Mouse (Mus musculus) cortical plate, adult 2 months (tissue): Measurements from ENCODE around the gene Slc16a11.

Experiments
- CTCF ChIP-seq: fragments of 200-500 bp; IDR thresholded peaks from 2 replicates; pipeline ENCODE4 v1.5.1; 2011; ENCODE audit warnings: mild to moderate bottlenecking, control low read depth, low read length; ENCODE audit not compliant: insufficient read depth; ENCODE audit errors: extremely low read depth
- POLR2A ChIP-seq: fragments of 200-500 bp; IDR thresholded peaks from 2 replicates; pipeline ENCODE4 v1.6.1; 2011; ENCODE audit warnings: mild to moderate bottlenecking, low read length, control low read depth; ENCODE audit not compliant: insufficient read depth; ENCODE audit errors: extremely low read depth

DNA sequence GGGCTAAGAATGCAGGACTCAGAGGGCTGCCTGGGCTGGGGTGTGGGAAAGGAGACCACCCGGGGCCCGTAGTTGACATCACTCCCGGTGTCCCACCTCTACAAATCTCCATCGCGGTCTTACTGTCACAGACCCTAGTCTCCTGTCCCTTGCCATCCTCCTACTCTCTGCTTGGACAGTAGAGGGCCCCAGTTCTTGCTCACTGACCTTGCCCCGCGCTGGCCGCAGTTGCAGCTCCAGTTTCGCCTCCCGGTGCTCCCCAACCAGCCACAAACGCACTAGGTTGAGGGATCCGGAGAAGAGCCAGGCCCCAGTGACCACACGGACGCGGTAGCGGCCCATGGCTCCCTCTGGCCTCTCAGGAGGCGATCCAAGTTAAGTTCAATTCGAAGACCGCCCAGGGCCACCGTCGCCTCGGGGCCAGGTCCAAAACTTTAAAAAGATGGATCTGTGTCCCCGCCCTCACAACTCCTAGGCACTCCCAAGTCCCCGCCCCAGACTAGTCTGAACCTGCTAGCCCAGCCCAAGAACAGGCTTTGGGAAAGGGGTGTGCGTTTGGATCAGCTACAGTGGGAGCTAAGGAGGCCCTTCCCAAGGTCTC, 42.5 kb downstream of the Slc16a11 start, which contains the start of gene Alox12:
- TF ChIP-seq CTCF (peak; percentile 22; the same call in 1 of the 2 replicates), POLR2A (no peak)
